Mouse (Mus musculus) CH12.LX (cell line): ENCODE data around the gene Dusp22. TPM values are rescaled to one million over a fixed set of nuclear protein-coding genes. Genes with fewer than 3 reads are reported as not detected.

ENCODE experiments used
- DNase-seq: peaks from one replicate; pipeline ENCODE4 v3.0.0-alpha.2; 2013; ENCODE audit errors: extremely low read depth
- H3K27ac ChIP-seq: 2 replicates; pipeline ENCODE4 v1.5.1; 2012; ENCODE audit warnings: low read depth, mild to moderate bottlenecking, control low read depth, moderate library complexity; ENCODE audit not compliant: insufficient read depth
- H3K27me3 ChIP-seq: replicated peaks from 2 replicates; pipeline ENCODE3; 2012; ENCODE audit warnings: inconsistent platforms
- H3K36me3 ChIP-seq, 2 experiments: replicated peaks in 1 of 2; 2 replicates each; pipeline versions ENCODE3 to v1.6.1; 2012; ENCODE audit warnings: inconsistent platforms in 1 of 2, low read length in 1 of 2, mild to moderate bottlenecking in 1 of 2, mixed read lengths in 1 of 2, moderate library complexity in 1 of 2; ENCODE audit not compliant: control insufficient read depth in 1 of 2, insufficient read depth in 1 of 2
- H3K4me1 ChIP-seq, 2 experiments: 2 replicates each; pipeline ENCODE4 v1.6.1; 2012; ENCODE audit warnings: inconsistent platforms in 1 of 2, moderate library complexity in 1 of 2; ENCODE audit not compliant: insufficient read depth in 2 of 2, control insufficient read depth in 1 of 2
- H3K4me2 ChIP-seq: 2 replicates; pipeline ENCODE4 v1.6.1; 2012; ENCODE audit warnings: low read depth, mild to moderate bottlenecking, control low read depth; ENCODE audit not compliant: poor library complexity, insufficient read depth, severe bottlenecking
- H3K4me3 ChIP-seq, 3 experiments: fragments of 150-350 bp in 1 of 3; sonication (generic) in 1 of 3; replicated peaks in 1 of 3; 2 replicates each; pipeline versions ENCODE3 to v1.5.1; 2011 to 2012; ENCODE audit warnings: low read depth in 2 of 3, low read length in 2 of 3, mild to moderate bottlenecking in 2 of 3, moderate library complexity in 2 of 3, control low read depth in 1 of 3, improper control_type of control experiment in 1 of 3, inconsistent platforms in 1 of 3, mixed read lengths in 1 of 3; ENCODE audit not compliant: poor library complexity in 1 of 3
- H3K79me2 ChIP-seq: replicated peaks from 2 replicates; pipeline ENCODE4 v1.6.1; 2012; ENCODE audit warnings: mild to moderate bottlenecking, moderate library complexity; ENCODE audit not compliant: control insufficient read depth, poor library complexity, insufficient read depth, severe bottlenecking; ENCODE audit errors: extremely low read depth
- H3K9ac ChIP-seq: 2 replicates; pipeline ENCODE4 v1.6.1; 2012; ENCODE audit warnings: low read depth, mild to moderate bottlenecking, control low read depth, moderate library complexity; ENCODE audit not compliant: insufficient read depth
- H3K9me3 ChIP-seq: replicated peaks from 2 replicates; pipeline ENCODE3; 2012; ENCODE audit warnings: low read length, inconsistent platforms, mixed read lengths
- BHLHE40 ChIP-seq: IDR thresholded peaks from 2 replicates; pipeline ENCODE4 v1.6.1; 2011; ENCODE audit warnings: mild to moderate bottlenecking, low read depth, low read length, improper control_type of control experiment
- ELF1 ChIP-seq: IDR thresholded peaks from 2 replicates; pipeline ENCODE4 v1.6.1; 2014; ENCODE audit warnings: low read depth, mild to moderate bottlenecking, inconsistent platforms, low read length, improper control_type of control experiment
- EP300 ChIP-seq: IDR thresholded peaks from 2 replicates; pipeline ENCODE4 v1.6.1; 2011; ENCODE audit warnings: low read length, improper control_type of control experiment
- MAFK ChIP-seq: IDR thresholded peaks from 2 replicates; pipeline ENCODE4 v1.6.1; 2011; ENCODE audit warnings: low read length, improper control_type of control experiment; ENCODE audit not compliant: insufficient replicate concordance
- MXI1 ChIP-seq: IDR thresholded peaks from 2 replicates; pipeline ENCODE4 v1.6.1; 2011; ENCODE audit warnings: mild to moderate bottlenecking, low read depth, low read length, improper control_type of control experiment
- MYC ChIP-seq: IDR thresholded peaks from 2 replicates; pipeline ENCODE4 v1.6.1; 2011; ENCODE audit warnings: low read depth, mild to moderate bottlenecking, improper control_type of control experiment, low read length
- POLR2AphosphoS2 ChIP-seq: IDR thresholded peaks from 2 replicates; pipeline ENCODE4 v1.6.1; 2011; ENCODE audit warnings: low read depth, low read length, improper control_type of control experiment
- RCOR1 ChIP-seq: conservative IDR thresholded peaks from 2 replicates; pipeline ENCODE4 v1.6.1; 2012; ENCODE audit warnings: low read depth, mild to moderate bottlenecking, inconsistent platforms, low read length, improper control_type of control experiment
- ZKSCAN1 ChIP-seq: IDR thresholded peaks from 2 replicates; pipeline ENCODE4 v1.6.1; 2012; ENCODE audit warnings: low read depth, inconsistent platforms, low read length, improper control_type of control experiment, borderline replicate concordance
- dilution Hi-C: fragments of 300-500 bp; cut with MboI; formaldehyde crosslinking; loops from 2 replicates; pipeline ENCODE4 v1.14.3; 2020; ENCODE audit warnings: low sequenced_read_pairs; ENCODE audit not compliant: extremely low pct_unique_long_range_greater_than_20kb, extremely low pct_ligation_motif_present
- in situ Hi-C: fragments of 300-500 bp; cut with MboI; formaldehyde crosslinking; loops from 3 replicates; pipeline ENCODE4 v1.14.3; 2019; ENCODE audit warnings: low sequenced_read_pairs, low pct_ligation_motif_present, low pct_unique_long_range_greater_than_20kb, mixed read lengths
- polyA plus RNA-seq: library from polyadenylated mRNA; unstranded; fragments of >175 nt; gene quantifications from 2 replicates; pipeline ENCODE4 v1.2.1, GENCODE M21; 2012; ENCODE audit warnings: low read depth; ENCODE audit not compliant: insufficient read length
- total RNA-seq, 2 experiments: library from RNA; depleted of rRNA; stranded (reverse); fragments of 300-350 nt in 1 of 2; fragments of >200 nt in 1 of 2; gene quantifications; 2 replicates each; pipeline ENCODE4 v1.2.3; 2012 to 2014

Dusp22 gene
- total and polyA plus RNA-seq, 3 experiments, result 18.0 to 28.7 (median 22.5) TPM

DNA sequence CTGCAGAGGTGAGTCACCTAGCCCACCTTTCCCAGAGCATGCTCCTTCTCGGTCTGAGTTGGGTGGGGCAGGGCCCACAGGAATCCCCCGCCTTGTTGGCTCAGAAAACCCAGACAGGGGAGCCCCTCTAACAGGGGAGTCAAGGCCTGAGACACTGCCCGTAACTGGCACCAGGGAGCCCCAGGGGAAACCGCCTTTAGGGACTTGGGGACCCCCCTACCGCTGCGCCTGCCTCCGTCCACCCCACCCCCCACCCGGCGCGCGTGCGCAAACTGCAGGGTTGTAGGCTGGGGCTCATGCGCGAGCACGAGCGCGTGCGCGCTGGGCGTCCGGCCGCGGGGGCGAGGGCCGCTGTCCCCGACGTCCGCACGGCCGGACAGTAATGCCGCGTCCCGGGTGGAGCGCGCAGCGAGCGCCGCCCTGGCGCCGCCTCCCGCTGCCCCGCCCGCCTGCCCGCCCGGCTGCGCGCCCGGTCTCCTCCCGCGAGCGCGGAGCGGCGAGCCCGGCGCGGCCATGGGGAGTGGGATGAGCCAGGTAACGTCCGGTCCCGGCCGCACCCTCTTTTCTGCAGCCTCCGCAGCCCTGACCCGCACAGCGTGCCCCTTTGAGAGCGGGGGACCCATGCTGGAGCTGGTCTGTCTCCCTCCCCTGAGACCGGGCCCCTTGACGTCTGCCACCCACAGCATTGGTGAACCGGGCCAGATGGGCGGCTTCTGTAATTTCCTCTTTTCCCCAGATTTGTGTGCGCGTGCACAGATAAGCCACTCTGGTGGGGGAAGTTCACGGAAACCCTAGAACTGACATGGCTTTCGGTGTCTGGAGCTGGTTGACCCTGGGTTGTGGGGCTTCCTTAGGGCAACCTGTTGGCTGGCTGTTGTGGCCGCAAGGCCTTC lies at the start of gene Dusp22 (continued):
- TF ChIP-seq ZKSCAN1 (no peak), MYC (no peak)

GRCm38 (mm10) chr13:30612079-30612794 lies 47.6 kb upstream of the Dusp22 start:
- peak; percentile 41 for TF ChIP-seq EP300
- no peak for TF ChIP-seq ELF1
- peak overlapping the region in 1 of 3 experiments; percentile 16 for H3K4me3 ChIP-seq
- H3K27me3 ChIP-seq, result no peaks in the 10 kb centered on the region
- no peaks in the 10 kb centered on the region for H3K79me2 ChIP-seq
- peaks cover 21 to 31% of the 10 kb centered on the region in 2 experiments for H3K4me1 ChIP-seq
- in situ Hi-C loops, result no loop called here
- no peak overlapping the region for H3K4me2 ChIP-seq
- H3K9ac ChIP-seq, result peak overlapping the region; percentile 47; the same call in 1 of the 2 replicates
- H3K36me3 ChIP-seq, result no peaks in the 10 kb centered on the region
- H3K27ac ChIP-seq, result no peak overlapping the region; the same call in 1 of the 2 replicates
- DNase-seq, result no peak
- dilution Hi-C loops, result no loop called here
- peaks cover 5% of the 10 kb centered on the region for H3K9me3 ChIP-seq

GRCm38 (mm10) chr13:30619684-30620083 lies 40.1 kb upstream of the Dusp22 start:
- no peaks in the 10 kb centered on the region for H3K36me3 ChIP-seq
- peaks cover 12% of the 10 kb centered on the region for H3K9me3 ChIP-seq
- H3K4me3 ChIP-seq, result no peak overlapping the region
- no peak overlapping the region for H3K9ac ChIP-seq
- H3K27me3 ChIP-seq, result no peaks in the 10 kb centered on the region
- H3K27ac ChIP-seq, result no peak overlapping the region
- peaks cover 2 to 9% of the 10 kb centered on the region in 2 experiments; a peak in 3 of 4 replicates for H3K4me1 ChIP-seq
- no peak for TF ChIP-seq MXI1
- TF ChIP-seq RCOR1, result no peak
- no peak for TF ChIP-seq MAFK
- TF ChIP-seq POLR2AphosphoS2, result no peak
- no peak for TF ChIP-seq MYC
- TF ChIP-seq BHLHE40, result peak; percentile 44; the same call in 1 of the 2 replicates
- TF ChIP-seq, all 38 proteins: peak for 1
- Histone ChIP-seq H3K4me2 (no peak overlapping the region), H3K79me2 (no peaks in the 10 kb centered on the region)
- dilution Hi-C loops (no loop called here), in situ Hi-C loops (no loop called here)
- no peak for DNase-seq
